ENCODE assay signal across 8 mouse cellular contexts in the genomic region with DNA sequence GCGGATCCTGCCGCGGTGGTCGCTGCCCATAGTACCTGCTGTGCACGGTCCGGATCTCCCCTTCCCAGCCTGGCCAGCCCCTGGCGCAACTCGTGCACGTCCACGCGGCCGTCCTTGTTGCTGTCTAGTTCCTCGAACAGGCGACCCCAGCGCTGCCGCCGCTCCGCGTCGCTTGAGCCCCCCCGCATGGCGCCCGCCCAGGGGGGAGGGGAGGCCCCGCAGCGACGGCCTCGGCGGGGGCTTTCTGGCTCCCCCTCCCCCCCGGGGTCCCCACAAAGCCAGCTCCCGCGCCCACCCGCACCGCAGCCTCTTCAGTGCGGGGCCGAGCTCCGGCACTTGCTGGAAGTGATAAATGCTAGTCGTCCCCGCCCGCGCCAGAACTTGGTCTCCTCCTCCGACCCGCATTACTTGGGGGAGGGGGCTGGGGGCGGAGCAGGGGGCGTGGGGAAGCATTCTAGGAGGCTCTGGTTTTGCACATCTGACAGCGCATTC. TPM values are rescaled to one million over a fixed set of nuclear protein-coding genes. Genes with fewer than 3 reads are reported as not detected.
A peak's percentile ranks its signal among the peaks of the same experiment; 100 is the strongest.
DNase-seq lines count a peak whose midpoint lies in the region; ATAC-seq and TF ChIP-seq lines count a peak whose summit lies in the region.

A gene (minus strand): TSS at position 378 of the 492 bp plus-strand sequence.

- peak within 1 kb of the TSS; percentile 67 for H3K4me3 ChIP-seq in ES-Bruce4 (ENCODE audit: low read depth, low read length)
- H3K4me3 ChIP-seq in forebrain, embryonic 16.5 days (replicated peaks; ENCODE audit: low read length), result peak within 1 kb of the TSS; percentile 86
- H3K4me3 ChIP-seq in liver, postnatal 0 days (ENCODE audit: low read depth, low read length), result peak within 1 kb of the TSS; percentile 75

- WGBS in forebrain, embryonic 16.5 days, result under 1% methylated on average over 23 of the region's 45 CpGs
- WGBS in liver, postnatal 0 days (ENCODE audit: insufficient replicate concordance), result 0% methylated on average over 19 of the region's 45 CpGs

- H3K36me3 ChIP-seq in ES-Bruce4 (ENCODE audit: control insufficient read depth, insufficient read depth, low read length, poor library complexity, severe bottlenecking), result no peaks in the 10 kb centered on the region
- H3K36me3 ChIP-seq in forebrain, embryonic 16.5 days (ENCODE audit: control insufficient read depth, insufficient read depth), result 0 out of 2 replicates have a peak, but pooled peaks cover 3% of the 10 kb centered on the region
- 0 out of 2 replicates have a peak, but pooled peaks cover 3% of the 10 kb centered on the region for H3K36me3 ChIP-seq in liver, postnatal 0 days (replicated peaks; ENCODE audit: insufficient read depth, low read length)

- peak within 1 kb of the TSS; percentile 39 for H3K9ac ChIP-seq in ES-Bruce4 (ENCODE audit: low read depth, poor library complexity, severe bottlenecking)
- peak within 1 kb of the TSS; percentile 85 for H3K9ac ChIP-seq in forebrain, embryonic 16.5 days (replicated peaks; ENCODE audit: low read depth, low read length)
- peak within 1 kb of the TSS; percentile 77 for H3K9ac ChIP-seq in liver, postnatal 0 days (replicated peaks)

- H3K27me3 ChIP-seq in ES-Bruce4 (ENCODE audit: control insufficient read depth, insufficient read depth, low read length, poor library complexity, severe bottlenecking), result no peaks in the 10 kb centered on the region
- H3K27me3 ChIP-seq in forebrain, embryonic 16.5 days (replicated peaks; ENCODE audit: control insufficient read depth, insufficient read depth, low read length), result peaks cover 24% of the 10 kb centered on the region
- H3K27me3 ChIP-seq in liver, postnatal 0 days (ENCODE audit: insufficient read depth, low read length), result peaks cover 32% of the 10 kb centered on the region

- H3K4me1 ChIP-seq in ES-Bruce4 (ENCODE audit: control insufficient read depth, insufficient read depth, low read length), result peaks cover 7% of the 10 kb centered on the region
- peaks cover 21% of the 10 kb centered on the region for H3K4me1 ChIP-seq in forebrain, embryonic 16.5 days (replicated peaks; ENCODE audit: control insufficient read depth, insufficient read depth, low read length)
- H3K4me1 ChIP-seq in liver, postnatal 0 days (ENCODE audit: insufficient read depth), result peaks cover 28% of the 10 kb centered on the region

- H3K4me2 ChIP-seq in forebrain, embryonic 16.5 days (ENCODE audit: low read length), result peak within 1 kb of the TSS; percentile 72
- peak within 1 kb of the TSS; percentile 81 for H3K4me2 ChIP-seq in liver, postnatal 0 days (ENCODE audit: low read depth, low read length)

- H3K27ac ChIP-seq in ES-Bruce4 (ENCODE audit: insufficient read depth, low read length), result peak within 1 kb of the TSS; percentile 59; the same call in 1 of the 2 replicates
- H3K27ac ChIP-seq in forebrain, embryonic 16.5 days (ENCODE audit: low read length), result peak within 1 kb of the TSS; percentile 95
- peak within 1 kb of the TSS; percentile 91 for H3K27ac ChIP-seq in liver, postnatal 0 days (ENCODE audit: low read depth)

- TF ChIP-seq POLR2A in ES-Bruce4 (IDR thresholded peaks at IDR 0.05; ENCODE audit: insufficient read depth, low read length), result no peak

- intact Hi-C loops in heart, postnatal 14 days (cut with DNase I), result loop anchor here (5.0 to 10.0 kb wide), 2 partner anchors 62 to 235 kb away; a partner anchor contains a TSS

- peak; percentile 83 for ATAC-seq in forebrain, embryonic 16.5 days
- peak; percentile 51 for ATAC-seq in liver, postnatal 0 days

- TF ChIP-seq EP300 in ES-Bruce4 (IDR thresholded peaks at IDR 0.05; ENCODE audit: insufficient read depth, low read depth, low read length), result no peak
- no peak for TF ChIP-seq EP300 in liver, postnatal 0 days (IDR thresholded peaks at IDR 0.05; ENCODE audit: low read depth)

- DNase-seq in c-Kit-positive CD71-positive TER-119-negative erythroid progenitor cells, embryonic 14.5 days (ENCODE audit: low read depth), result peak; percentile 24
- DNase-seq in heart, postnatal 14 days, result peak; percentile 72 to 76
- DNase-seq in layer of hippocampus, adult 18-20 months (ENCODE audit: low spot score in 2 of 2), result peak; percentile 75 to 83
- DNase-seq in liver, postnatal 0 days, result peak; percentile 78
- peak; percentile 66 for DNase-seq in ovary, adult 18-20 months (ENCODE audit: low spot score)
- peak; percentile 72 to 73 for DNase-seq in thymus, postnatal 10 days (ENCODE audit: low spot score in 2 of 2)

- no peak for TF ChIP-seq CTCF in ES-Bruce4 (IDR thresholded peaks at IDR 0.05; ENCODE audit: low read depth, low read length)
- no peak for TF ChIP-seq CTCF in liver, postnatal 0 days (IDR thresholded peaks at IDR 0.05; ENCODE audit: low read depth)

- no peaks in the 10 kb centered on the region for H3K9me3 ChIP-seq in ES-Bruce4 (replicated peaks; ENCODE audit: control insufficient read depth, insufficient read depth, low read length, poor library complexity, severe bottlenecking)
- H3K9me3 ChIP-seq in forebrain, embryonic 16.5 days (ENCODE audit: control insufficient read depth, low read length), result no peaks in the 10 kb centered on the region
- H3K9me3 ChIP-seq in liver, postnatal 0 days (ENCODE audit: low read length), result no peaks in the 10 kb centered on the region

RNA-seq across cellular contexts. Expression of the gene that starts here (rescaled TPM):
- polyA plus RNA-seq in ES-Bruce4 (2011; ENCODE audit: insufficient read depth, insufficient read length, low read depth, missing spikeins), result 24.2 and 24.5 TPM in 2 replicates
- polyA plus RNA-seq in forebrain, embryonic 16.5 days (2015; fragmentation: Nextera tagmentation; extraction: Ambion mirVana), result 27.8 and 33.4 TPM in 2 replicates
- 10 to 100 TPM; 69.3 to 73.8 TPM for total RNA-seq in heart, postnatal 14 days (2021)
- total RNA-seq in layer of hippocampus, adult 18-20 months (2021), result 100 to 1,000 TPM; 374 to 393 TPM
- polyA plus RNA-seq in liver, postnatal 0 days (2015; fragmentation: Nextera tagmentation; extraction: Ambion mirVana), result 12.7 and 12.8 TPM in 2 replicates

Comparison
In these comparisons a context has a peak if more than half of its experiments do, and no peak if none do; other contexts are left out.
1. Peak in every context shown above with its lines: DNase-seq, ATAC-seq, H3K4me3 ChIP-seq and H3K27ac ChIP-seq.
2. RNA of the gene that starts here (total RNA-seq): 374 to 393 TPM in layer of hippocampus, adult 18-20 months; 69.3 to 73.8 TPM in heart, postnatal 14 days; every median in the first group is over 4 times any median in the second.
3. DNase-seq: peak in every context shown above with its lines; median percentile 79 in layer of hippocampus, adult 18-20 months; 78 in liver, postnatal 0 days; 74 in heart, postnatal 14 days; 72 in thymus, postnatal 10 days; 66 in ovary, adult 18-20 months; 24 in c-Kit-positive CD71-positive TER-119-negative erythroid progenitor cells, embryonic 14.5 days.